Mouse (Mus musculus) spleen, adult 2 months (tissue): ENCODE measurements around the gene Hmga1.

Experiments
- CTCF ChIP-seq: fragments of 200-500 bp; IDR thresholded peaks from 2 replicates; pipeline ENCODE4 v1.5.1; 2011; ENCODE audit warnings: mild to moderate bottlenecking, inconsistent platforms; ENCODE audit not compliant: insufficient read depth, insufficient read length, insufficient replicate concordance; ENCODE audit errors: extremely low read depth
- POLR2A ChIP-seq: fragments of 200-500 bp; IDR thresholded peaks from 2 replicates; pipeline ENCODE4 v1.6.1; 2011; ENCODE audit warnings: low read depth, low read length, inconsistent platforms

DNA sequence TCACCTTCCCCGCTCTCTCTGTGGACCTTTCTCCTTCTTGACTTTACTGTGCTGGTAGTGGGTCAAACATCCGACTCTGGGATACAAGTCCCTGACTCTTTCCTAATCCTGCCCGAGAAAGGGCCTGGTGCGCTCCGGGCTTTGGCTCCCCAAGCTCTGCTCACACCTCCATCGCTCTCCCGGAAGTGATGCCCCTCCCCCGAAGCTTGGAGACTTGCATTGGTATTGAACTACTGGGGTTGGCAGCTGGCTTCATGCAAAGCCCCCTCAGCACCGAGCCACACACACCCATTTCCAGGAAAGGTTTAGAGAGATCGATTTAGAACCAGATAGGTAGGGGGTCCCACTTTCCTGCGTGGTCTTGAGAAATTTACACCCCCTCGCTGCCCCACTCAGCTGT, 10.3 kb upstream of the Hmga1 start:
- no peak for TF ChIP-seq CTCF
- TF ChIP-seq POLR2A = no peak
